Mouse (Mus musculus) G1E (cell line): ENCODE results near the gene Aloxe3.

Experiments used
- CTCF ChIP-seq: IDR thresholded peaks from 2 replicates; pipeline ENCODE4 v1.5.1; 2012; ENCODE audit warnings: low read depth, low read length, inconsistent platforms, mixed read lengths
- GATA1 ChIP-seq: IDR thresholded peaks from 2 replicates; pipeline ENCODE4 v1.6.1; 2012; ENCODE audit warnings: borderline replicate concordance, low read length, inconsistent platforms, mixed read lengths
- GATA2 ChIP-seq: IDR thresholded peaks from 2 replicates; pipeline ENCODE4 v1.6.1; 2012; ENCODE audit warnings: low read depth, low read length, inconsistent platforms, borderline replicate concordance
- POLR2AphosphoS5 ChIP-seq: IDR thresholded peaks from 2 replicates; pipeline ENCODE4 v1.6.1; 2012; ENCODE audit warnings: low read depth, low read length, inconsistent platforms; ENCODE audit not compliant: insufficient replicate concordance
- TAL1 ChIP-seq: conservative IDR thresholded peaks from 2 replicates; pipeline ENCODE4 v1.6.1; 2012; ENCODE audit warnings: low read depth, low read length, inconsistent platforms, mixed read lengths

GRCm38 (mm10) chr11:69099177-69099914 is 26.4 kb upstream of the Aloxe3 start:
- no peak for TF ChIP-seq CTCF
- TF ChIP-seq GATA1 = no peak
- no peak for TF ChIP-seq POLR2AphosphoS5
- no peak for TF ChIP-seq GATA2
- TF ChIP-seq TAL1 = no peak
